Mouse (Mus musculus) heart, adult 2 months (tissue): ENCODE measurements around the gene Elfn1. TPM values are rescaled to one million over a fixed set of nuclear protein-coding genes. Genes with fewer than 3 reads are reported as not detected.

Experiments
- DNase-seq, 2 experiments: peaks; one replicate each; pipeline ENCODE4 v3.0.0; 2021
- H3K27ac ChIP-seq: fragments of 200-600 bp; 2 replicates; pipeline ENCODE4 v1.8.1; 2022
- H3K27me3 ChIP-seq: fragments of 200-500 bp; 2 replicates; pipeline ENCODE4 v1.6.1; 2012; ENCODE audit warnings: mild to moderate bottlenecking, low read length, inconsistent platforms, mixed read lengths; ENCODE audit not compliant: control insufficient read depth, insufficient read depth
- H3K36me3 ChIP-seq: fragments of 200-500 bp; 2 replicates; pipeline ENCODE4 v1.6.1; 2012; ENCODE audit warnings: low read length, inconsistent platforms; ENCODE audit not compliant: control insufficient read depth, insufficient read depth
- H3K4me1 ChIP-seq: fragments of 200-500 bp; 2 replicates; pipeline ENCODE4 v1.6.1; 2011; ENCODE audit warnings: low read length; ENCODE audit not compliant: control insufficient read depth, insufficient read depth
- H3K4me3 ChIP-seq: fragments of 200-600 bp; 2 replicates; pipeline ENCODE4 v1.8.1; 2022
- H3K79me2 ChIP-seq: fragments of 200-500 bp; replicated peaks from 2 replicates; pipeline ENCODE4 v1.6.1; 2012; ENCODE audit warnings: mild to moderate bottlenecking, inconsistent platforms, low read length, moderate library complexity, mixed read lengths; ENCODE audit not compliant: control insufficient read depth, insufficient read depth
- H3K9ac ChIP-seq: fragments of 200-500 bp; 2 replicates; pipeline ENCODE4 v1.6.1; 2012; ENCODE audit warnings: low read depth, mild to moderate bottlenecking, control low read depth, inconsistent platforms, low read length, mixed read lengths
- CTCF ChIP-seq: fragments of 200-600 bp; IDR thresholded peaks from 2 replicates; pipeline ENCODE4 v1.8.1; 2022; ENCODE audit warnings: antibody characterized with exemption, mild to moderate bottlenecking, moderate library complexity
- EP300 ChIP-seq: fragments of 200-500 bp; IDR thresholded peaks from 2 replicates; pipeline ENCODE4 v1.6.1; 2011; ENCODE audit warnings: low read depth, low read length, control low read depth; ENCODE audit not compliant: insufficient read depth
- POLR2A ChIP-seq: fragments of 200-500 bp; IDR thresholded peaks from 2 replicates; pipeline ENCODE4 v1.6.1; 2011; ENCODE audit warnings: mild to moderate bottlenecking, low read depth, low read length, control low read depth; ENCODE audit not compliant: insufficient read depth
- WGBS: fragments of 180-500 bp; shearing (Covaris S2); methylation state at CpG from one replicate; pipeline ENCODE4 v1.1.7; 2018; 5-methylcytosine and 5-hydroxymethylcytosine counted together
- intact Hi-C: fragments of 180-260 bp; cut with DNase I; formaldehyde crosslinking; loops from one replicate; pipeline ENCODE4 v1.15.1; 2025
- polyA plus RNA-seq: library from polyadenylated mRNA; depleted of rRNA; stranded (reverse); fragments of >200 nt; gene quantifications from 2 replicates; pipeline ENCODE4 v1.2.3, GENCODE M21; 2012
- total RNA-seq, 2 experiments: library from RNA; stranded (reverse); gene quantifications; 2 replicates each; pipeline ENCODE4 v1.2.3; 2021

Gene Elfn1
- total and polyA plus RNA-seq, 3 experiments, result 0.14 to 0.25 TPM; not detected in 1

DNA sequence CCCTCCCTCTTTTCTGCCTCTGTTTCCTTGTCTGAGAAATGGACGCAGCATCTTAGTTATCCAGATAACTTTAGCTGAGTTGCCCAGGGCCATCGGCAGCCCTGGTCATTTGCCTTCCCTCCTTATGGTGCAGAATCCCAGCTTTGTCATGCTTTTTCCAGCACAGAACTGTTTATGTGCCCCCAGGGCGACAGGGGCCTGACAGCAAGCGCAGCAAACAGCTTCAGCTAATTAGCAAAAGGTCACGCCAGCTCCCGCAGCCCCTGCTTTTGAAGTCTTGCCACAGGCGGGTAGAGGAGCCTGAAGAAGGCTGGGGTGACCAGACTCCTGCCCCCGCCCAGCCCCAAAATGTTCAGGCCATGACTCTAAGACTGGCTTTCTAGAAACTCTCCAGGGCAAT is 41.6 kb downstream of the Elfn1 start:
- Histone ChIP-seq H3K4me3 (no peak overlapping the region), H3K4me1 (no peaks in the 10 kb centered on the region), H3K9ac (no peak overlapping the region), H3K79me2 (no peaks in the 10 kb centered on the region), H3K27ac (no peak overlapping the region), H3K27me3 (no peaks in the 10 kb centered on the region), H3K36me3 (no peaks in the 10 kb centered on the region)
- WGBS, result 90% methylated on average over 8 of the region's 8 CpGs
- no peak for DNase-seq
- TF ChIP-seq EP300, result no peak
- no peak for TF ChIP-seq CTCF
- no peak for TF ChIP-seq POLR2A
- intact Hi-C loops, result no loop called here

DNA sequence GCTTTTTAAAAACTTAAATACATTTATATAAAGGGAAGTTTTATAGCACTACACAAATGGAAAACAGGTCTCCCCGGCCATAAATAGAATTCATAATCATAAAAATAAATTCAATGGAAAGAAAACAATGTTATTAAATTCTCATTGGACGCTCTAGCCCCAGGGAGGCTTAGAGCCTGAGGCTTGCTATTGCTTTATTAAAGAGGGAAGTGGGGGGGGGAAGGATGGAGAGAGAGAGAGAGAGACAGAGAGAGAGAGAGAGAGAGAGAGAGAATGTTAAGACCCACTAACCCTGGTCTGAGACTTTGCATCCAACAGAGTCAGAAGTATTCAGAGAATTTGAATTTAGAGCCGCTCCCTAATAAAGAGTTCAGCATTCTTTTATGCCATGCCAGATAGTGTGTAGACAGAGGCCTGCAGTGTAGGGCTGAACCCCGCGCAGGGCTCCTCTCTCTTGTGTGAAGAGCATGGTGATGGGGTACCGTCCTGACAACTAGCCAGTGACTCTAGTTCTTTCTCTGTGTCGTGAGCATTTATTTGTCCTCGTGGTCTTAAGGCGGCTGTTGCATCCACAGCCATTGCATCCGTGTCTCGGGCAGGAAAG is 42.3 kb downstream of the Elfn1 start:
- Histone ChIP-seq H3K36me3 (no peaks in the 10 kb centered on the region), H3K27ac (no peak overlapping the region), H3K27me3 (no peaks in the 10 kb centered on the region), H3K4me1 (no peaks in the 10 kb centered on the region), H3K9ac (no peak overlapping the region), H3K79me2 (no peaks in the 10 kb centered on the region), H3K4me3 (no peak overlapping the region)
- 66% methylated on average over 11 of the region's 11 CpGs for WGBS
- no peak for DNase-seq
- intact Hi-C loops, result no loop called here
- TF ChIP-seq EP300 (no peak), POLR2A (no peak), CTCF (no peak)

DNA sequence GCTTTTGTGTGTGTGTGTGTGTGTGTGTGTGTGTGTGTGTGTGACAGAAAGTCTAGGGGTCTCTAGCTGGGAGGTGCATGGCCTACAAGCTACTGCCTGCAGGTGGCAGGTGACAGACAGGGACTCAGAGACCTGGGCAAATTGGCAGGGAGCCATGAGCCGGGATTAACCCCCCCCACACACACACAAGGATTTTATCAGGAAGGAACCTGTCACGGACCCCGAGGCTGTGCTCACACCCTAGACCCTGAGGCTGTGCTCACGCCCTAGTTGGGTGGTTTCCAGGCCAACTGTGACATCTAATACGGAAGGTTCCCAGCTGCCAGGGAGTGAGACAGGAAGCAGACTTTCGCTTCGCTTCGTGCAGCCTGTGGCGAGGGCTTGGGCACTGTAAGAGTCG is 49.1 kb downstream of the Elfn1 start:
- Histone ChIP-seq H3K27ac (no peak overlapping the region), H3K27me3 (no peaks in the 10 kb centered on the region), H3K4me3 (no peak overlapping the region), H3K9ac (no peak overlapping the region), H3K36me3 (no peaks in the 10 kb centered on the region), H3K79me2 (no peaks in the 10 kb centered on the region), H3K4me1 (peaks cover 3% of the 10 kb centered on the region; the same call in 1 of the 2 replicates)
- peak; percentile 30 to 35 for DNase-seq
- 3% methylated on average over 10 of the region's 10 CpGs for WGBS
- TF ChIP-seq POLR2A, result no peak
- TF ChIP-seq EP300, result no peak
- TF ChIP-seq CTCF, result no peak; the same call in 1 of the 2 replicates
- intact Hi-C loops, result no loop called here

DNA sequence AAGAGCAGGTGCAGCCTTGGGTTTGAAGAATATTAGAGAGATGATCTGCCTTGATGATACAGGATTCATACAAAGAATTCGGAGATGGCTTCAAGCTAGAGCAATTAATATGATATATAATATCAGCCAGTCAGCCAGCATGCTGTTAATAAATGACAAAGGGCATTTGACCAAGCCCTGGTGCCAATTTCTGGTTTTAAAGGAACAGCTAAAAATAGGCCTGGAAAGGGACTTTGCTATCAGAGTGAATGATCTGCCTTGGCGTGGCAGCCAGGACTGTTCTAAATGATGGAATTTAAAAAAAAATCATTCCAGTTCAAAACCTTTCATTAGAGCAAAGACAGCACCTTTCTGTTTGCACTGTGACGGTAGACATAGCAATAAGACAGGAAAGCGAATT is 52.0 kb downstream of the Elfn1 start:
- intact Hi-C loops, result no loop called here

DNA sequence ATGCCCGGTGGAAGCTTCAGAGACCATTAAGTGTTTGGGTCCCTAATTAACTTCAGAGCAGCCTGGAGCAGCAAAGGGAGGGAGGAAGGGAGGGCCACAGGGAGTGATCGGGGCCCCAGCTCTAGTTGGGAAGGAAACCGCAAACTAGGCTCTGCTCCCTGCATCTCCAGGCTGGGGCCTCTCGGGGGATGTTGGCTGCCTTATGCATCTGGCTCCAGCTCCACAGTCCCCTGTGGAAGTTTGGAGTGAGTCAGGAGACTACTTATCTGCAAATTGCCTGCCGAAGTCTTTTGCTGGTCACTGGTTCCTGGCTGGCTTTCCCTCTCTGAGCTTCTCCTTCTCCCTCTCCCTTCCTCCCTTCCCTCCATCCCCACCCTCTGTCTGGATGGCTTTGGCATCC is 56.6 kb downstream of the Elfn1 start:
- Histone ChIP-seq H3K9ac (no peak overlapping the region), H3K4me1 (0 out of 2 replicates have a peak, but pooled peaks cover 1% of the 10 kb centered on the region), H3K79me2 (no peaks in the 10 kb centered on the region), H3K36me3 (no peaks in the 10 kb centered on the region), H3K27me3 (no peaks in the 10 kb centered on the region), H3K27ac (no peak overlapping the region), H3K4me3 (no peak overlapping the region)
- WGBS, result 31% methylated on average over 5 of the region's 5 CpGs
- TF ChIP-seq POLR2A, result no peak
- TF ChIP-seq EP300, result no peak
- no peak for TF ChIP-seq CTCF
- peak; percentile 36 to 65 for DNase-seq
- intact Hi-C loops, result no loop called here

More for the DNA sequence above, 52.0 kb downstream of the Elfn1 start:
- no peaks in the 10 kb centered on the region for H3K36me3 ChIP-seq
- H3K4me3 ChIP-seq, result no peak overlapping the region
- H3K79me2 ChIP-seq, result no peaks in the 10 kb centered on the region
- H3K27me3 ChIP-seq, result no peaks in the 10 kb centered on the region
- H3K9ac ChIP-seq, result no peak overlapping the region
- 86% methylated on average over 4 of the region's 4 CpGs for WGBS
- no peak for DNase-seq
- peaks cover 4% of the 10 kb centered on the region; the same call in 1 of the 2 replicates for H3K4me1 ChIP-seq
- TF ChIP-seq EP300 (no peak), POLR2A (no peak), CTCF (no peak)
- no peak overlapping the region for H3K27ac ChIP-seq

DNA sequence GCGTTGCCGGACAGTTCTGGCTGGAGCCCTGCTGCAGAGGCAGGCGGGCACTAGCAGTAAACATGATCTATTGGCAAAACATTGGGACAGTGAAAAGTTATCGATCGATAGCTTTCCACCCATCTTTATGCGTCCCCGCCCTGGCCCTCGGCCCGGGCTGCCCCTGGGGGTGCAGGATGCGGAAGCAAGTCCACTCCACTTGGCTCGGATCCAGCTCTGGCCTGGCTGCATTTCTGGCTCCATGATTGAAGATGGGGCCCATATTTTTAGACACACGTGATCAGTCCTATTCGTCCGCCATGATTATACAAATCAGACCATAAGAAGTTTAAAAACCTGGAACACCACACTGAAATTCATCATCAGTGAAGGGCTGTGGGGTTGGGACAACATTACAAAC is 57.9 kb downstream of the Elfn1 start:
- Histone ChIP-seq H3K79me2 (no peaks in the 10 kb centered on the region), H3K4me1 (0 out of 2 replicates have a peak, but pooled peaks cover 1% of the 10 kb centered on the region), H3K27ac (no peak overlapping the region), H3K4me3 (no peak overlapping the region), H3K27me3 (no peaks in the 10 kb centered on the region), H3K9ac (no peak overlapping the region), H3K36me3 (no peaks in the 10 kb centered on the region)
- DNase-seq, result no peak
- intact Hi-C loops, result no loop called here
- WGBS, result 65% methylated on average over 14 of the region's 14 CpGs
- TF ChIP-seq POLR2A (no peak), EP300 (no peak), CTCF (no peak)
